Mouse (Mus musculus) cerebellum, adult 18-20 months (tissue): ENCODE results near the gene Erf.

Experiments
- DNase-seq, 2 experiments: peaks; one replicate each; pipeline ENCODE4 v3.0.0; 2021

The Erf gene

DNA sequence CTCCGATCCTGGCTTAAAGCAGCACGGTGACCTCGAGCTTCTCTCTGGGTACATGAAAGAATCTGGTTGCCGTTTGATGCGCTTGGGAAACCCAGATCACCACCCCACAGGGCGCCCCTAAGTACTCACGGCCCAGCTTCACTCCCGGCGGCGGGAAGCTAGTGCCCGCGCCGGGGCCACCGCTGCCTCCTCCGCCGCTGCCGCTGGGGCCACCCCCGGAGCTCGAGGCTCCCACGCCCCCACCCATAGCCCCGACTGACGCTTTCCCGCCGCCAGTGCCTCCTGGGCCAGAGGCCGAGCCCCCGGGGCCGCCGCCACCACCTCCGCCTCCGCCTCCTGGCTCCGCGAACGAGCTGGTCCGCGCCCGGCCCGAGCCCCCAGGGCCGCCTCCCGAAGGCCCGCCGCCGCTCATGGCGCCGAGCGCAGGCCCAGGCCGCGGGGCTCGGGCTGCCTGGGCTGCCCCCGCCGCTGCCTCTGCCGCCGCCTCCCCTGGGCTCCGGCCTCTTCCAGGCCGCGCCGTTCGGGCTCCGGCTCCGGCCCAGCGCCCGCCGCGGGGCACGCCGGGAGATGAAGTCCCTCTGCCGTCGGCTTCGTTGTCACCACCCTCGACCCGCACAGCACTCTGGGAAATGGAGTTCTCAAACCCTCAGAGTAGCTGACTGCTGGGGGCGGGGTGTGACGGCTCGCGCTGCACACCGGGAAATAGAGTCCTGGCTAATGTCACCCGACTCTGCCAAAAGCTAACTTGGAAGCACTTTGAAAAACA is 13.1 kb downstream of the Erf start, which contains the start of gene Gsk3a:
Gsk3a (minus strand) TSS at position 603 of the 766 bp plus-strand sequence.
- peak; percentile 98 to 100 for DNase-seq

GRCm38 (mm10) chr7:25235526-25235925 is 15.0 kb downstream of the Erf start:
- peak in 1 of 2 experiments; percentile 4 for DNase-seq

- no peak for DNase-seq
Measured at GRCm38 (mm10) chr7:25233061-25233460, 17.5 kb downstream of the Erf start.

DNA sequence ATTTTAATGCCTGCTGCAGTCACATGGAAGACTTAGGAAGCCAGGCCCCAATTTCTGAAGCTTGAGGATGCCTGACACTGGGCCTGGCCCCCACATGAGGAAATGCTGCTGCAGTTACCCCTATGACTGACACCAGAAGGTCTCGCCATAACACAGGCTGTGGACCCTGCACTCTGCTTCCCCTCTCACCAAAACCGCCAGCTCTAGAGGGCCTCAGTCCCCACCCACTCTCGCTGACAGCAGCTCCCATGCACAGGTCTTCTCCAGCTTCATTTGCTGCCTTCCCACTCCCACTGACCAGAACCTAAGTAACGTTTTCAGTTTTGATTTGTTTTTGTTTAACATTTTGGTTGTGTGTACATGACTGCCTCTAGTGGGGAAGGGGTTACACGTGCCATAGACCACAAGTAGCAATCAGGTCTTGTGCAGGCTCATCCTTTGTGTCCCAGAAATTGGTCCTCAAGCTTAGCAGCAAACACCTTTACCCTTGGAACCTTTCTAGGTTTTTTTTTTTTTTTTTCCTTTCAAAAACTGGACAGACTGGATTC is 18.4 kb downstream of the Erf start:
- no peak for DNase-seq

DNA sequence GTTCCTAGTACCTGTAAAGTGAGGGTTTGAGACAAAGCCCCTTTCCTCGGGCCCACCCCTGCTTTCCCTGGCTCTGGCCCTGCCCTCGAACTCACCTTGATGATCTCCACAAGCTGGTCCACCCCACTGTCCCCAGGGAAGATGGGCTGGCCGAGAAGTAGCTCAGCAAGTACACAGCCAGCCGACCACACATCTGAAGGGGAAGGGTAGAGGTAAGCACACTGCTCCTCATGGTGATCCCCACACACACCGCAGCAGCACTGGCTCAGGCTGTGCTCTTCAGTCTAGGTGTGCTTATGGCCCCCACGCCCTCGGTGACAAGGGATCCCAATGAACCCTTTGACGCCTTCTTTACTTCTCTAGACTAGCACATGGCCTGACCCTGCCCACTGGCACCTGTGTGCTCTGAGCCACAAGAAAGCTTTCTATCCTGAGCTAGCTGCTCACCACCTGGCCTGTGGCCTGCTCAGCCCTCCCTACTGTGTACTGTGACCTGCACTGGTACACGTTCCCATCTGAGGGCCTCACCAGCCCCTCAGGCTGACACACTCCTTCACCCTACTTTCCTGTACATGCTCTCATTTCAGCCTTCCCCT is 19.8 kb downstream of the Erf start:
- DNase-seq = no peak

- DNase-seq = no peak
Measured at GRCm38 (mm10) chr7:25227523-25228300, 22.8 kb downstream of the Erf start.

DNA sequence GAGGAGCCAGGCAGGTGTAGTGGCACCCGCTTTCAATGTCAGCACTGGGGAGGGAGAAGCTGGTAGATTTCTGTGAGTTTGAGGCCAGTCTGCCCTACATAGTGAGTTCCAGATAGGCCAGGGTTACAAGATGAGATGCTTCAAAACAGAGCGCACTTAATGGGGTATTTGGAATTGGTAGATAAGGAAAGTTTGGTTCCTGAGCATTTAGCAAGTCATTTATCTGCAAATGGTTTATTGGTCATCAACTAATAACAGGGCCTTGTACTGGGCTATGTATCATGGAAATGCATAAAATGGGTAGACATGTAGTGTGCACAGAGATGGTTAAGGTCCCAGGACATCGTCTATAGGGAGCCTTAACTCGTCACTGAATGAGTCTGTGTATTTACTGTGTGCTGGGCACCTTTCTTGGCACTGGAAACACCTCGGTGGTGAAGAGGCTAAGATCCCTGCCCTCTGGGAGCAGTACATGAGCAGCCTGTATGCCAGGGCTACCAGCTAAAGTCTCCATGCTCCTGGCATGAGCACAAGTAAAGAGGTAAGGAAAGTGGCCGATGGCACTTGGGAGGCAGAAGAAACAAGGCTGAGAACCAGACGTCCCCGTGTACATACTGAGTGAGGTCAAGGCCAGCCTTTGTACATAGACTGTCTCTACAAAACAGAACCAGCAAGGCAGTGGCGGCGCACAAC is 28.1 kb downstream of the Erf start:
- DNase-seq = no peak

DNA sequence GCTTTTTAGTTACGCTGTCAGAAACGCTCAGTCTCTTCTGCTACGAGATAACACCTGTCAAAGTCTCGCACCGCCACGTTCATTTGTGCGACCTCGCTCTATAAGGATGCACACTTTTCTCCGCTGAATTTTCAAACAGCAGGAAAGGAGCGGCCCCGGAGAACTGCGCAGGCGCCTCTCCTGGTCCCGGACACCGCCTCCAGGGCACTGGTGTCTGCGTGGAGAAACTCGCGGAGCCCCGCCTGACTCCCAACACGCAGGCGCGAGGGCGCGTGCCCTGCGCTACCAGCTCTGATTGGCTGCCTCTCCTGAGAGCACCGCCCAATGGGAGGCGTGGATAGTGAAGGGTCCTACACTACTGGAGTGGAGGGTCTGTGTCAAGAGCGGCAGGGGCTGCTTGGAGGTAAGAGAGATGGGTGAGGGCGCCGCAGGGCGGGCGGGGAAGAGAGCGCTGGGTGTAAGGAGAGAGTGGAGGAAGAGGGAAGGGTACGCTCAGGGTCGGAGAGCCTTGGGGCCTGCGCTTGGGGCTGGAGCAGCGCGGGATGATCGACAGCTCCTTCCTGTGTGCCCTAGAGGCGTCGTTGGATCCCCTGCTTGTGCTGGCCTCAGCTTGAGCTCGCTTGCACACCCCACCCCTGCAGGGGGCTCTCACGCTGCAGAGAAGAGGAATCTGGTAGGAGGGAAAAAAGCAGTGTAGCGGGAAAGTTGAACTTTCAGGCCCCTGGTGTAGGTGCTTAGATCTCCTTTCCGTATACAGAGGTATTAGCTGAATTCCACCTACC is 29.3 kb downstream of the Erf start, which contains the start of gene Zfp526:
Zfp526 (plus strand) TSS at position 324 of the 782 bp plus-strand sequence.
- peak; percentile 97 to 99 for DNase-seq

GRCm38 (mm10) chr7:25220457-25221101 is 30.0 kb downstream of the Erf start, which contains the start of gene Dedd2:
Dedd2 (minus strand) TSS chr7:25220615.
- peak; percentile 37 to 44 for DNase-seq

- peak; percentile 96 to 98 for DNase-seq
Measured at GRCm38 (mm10) chr7:25219756-25220456, 30.7 kb downstream of the Erf start.

DNA sequence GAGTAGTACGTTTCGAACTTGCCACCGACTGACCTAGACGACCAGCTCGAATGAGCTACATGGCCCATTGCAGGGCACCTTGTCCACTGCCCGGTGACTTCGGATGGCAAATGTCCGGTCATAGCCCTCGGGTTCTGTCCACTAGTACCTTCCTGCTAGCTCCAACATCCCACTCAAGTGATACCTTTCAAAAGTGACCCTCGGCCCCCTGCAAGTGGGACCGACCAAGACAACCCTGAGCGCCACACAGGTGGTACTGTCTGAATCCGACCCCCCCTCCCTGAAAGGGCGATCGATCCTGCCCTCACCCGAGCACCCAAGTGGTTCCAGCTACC is 31.2 kb downstream of the Erf start:
- no peak for DNase-seq

DNA sequence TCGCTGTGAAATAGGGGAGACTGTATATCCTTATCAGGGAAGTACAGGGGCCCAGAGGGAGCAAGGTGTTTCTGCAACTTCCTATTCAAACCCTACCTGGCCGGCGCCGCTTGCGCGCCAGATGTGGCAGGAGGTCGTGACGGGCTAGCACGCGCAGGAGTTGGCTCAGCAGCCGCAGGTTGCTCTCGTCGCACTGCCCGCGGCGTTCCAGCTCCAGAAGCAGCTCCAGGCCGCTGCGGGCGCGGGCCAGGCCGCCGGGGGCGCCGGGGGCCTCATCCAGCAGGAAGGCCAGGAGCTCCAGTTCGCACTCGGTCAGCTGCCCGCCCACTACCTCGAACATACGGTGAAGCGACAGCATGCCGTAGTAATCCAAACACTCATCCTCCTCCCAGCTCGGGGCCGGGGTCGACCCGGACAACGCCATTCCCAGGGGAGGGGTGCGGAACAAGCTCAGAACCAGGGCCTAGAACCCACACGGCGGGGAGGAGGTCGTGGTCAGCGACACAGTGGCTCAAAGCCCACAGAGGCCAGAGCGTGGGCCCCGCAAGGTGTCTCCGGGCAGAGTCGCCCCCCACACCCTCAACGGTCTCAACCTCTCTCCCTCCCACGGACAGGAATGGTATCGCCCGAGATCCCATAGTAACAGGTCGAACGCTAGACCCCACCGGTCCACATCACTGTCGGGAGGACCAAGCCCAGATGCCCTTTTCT is 31.7 kb downstream of the Erf start:
- DNase-seq = peak; percentile 53 to 57

- no peak for DNase-seq
Measured at GRCm38 (mm10) chr7:25217653-25218395, 32.7 kb downstream of the Erf start.

DNA sequence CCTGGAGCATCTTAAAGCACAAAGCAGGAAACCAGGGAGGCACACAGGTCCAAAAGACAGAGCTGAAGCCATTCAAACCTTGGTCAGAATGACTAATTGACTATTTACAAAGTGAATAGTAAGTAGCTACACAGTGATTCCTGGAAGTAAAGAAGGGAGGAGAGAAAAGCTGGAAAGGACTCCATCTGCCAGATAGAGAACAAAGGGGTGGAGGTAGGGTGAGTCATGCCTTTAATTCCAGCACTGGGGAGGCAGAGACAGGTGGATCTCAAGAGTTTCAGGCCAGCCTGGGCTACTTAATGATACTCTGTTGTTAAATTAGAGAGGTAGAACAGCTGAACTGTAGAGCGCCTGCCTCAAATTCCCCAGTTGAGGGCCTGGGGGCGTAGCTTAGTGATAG is 36.4 kb downstream of the Erf start:
- DNase-seq = no peak

DNA sequence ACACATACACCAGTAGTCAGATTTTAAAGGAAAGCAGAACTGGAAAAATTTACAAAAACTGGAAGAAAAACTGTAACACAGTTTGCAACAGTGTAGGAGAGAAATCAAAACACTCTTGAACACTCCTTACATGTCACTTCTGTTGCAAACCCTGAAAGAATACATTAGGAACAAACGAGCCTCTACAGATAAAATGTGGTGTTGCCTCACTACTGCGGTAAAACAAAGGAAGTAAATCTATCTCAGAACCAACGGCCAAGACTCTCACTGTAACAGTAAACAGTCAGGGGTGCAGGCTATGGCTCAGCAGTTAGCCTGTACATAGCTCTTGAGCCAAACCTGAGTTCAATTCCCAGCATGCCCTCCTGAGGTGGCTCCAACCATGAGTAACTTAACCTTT is 37.5 kb downstream of the Erf start:
- no peak for DNase-seq

- no peak for DNase-seq
Measured at GRCm38 (mm10) chr7:25210482-25210881, 40.1 kb downstream of the Erf start.

DNA sequence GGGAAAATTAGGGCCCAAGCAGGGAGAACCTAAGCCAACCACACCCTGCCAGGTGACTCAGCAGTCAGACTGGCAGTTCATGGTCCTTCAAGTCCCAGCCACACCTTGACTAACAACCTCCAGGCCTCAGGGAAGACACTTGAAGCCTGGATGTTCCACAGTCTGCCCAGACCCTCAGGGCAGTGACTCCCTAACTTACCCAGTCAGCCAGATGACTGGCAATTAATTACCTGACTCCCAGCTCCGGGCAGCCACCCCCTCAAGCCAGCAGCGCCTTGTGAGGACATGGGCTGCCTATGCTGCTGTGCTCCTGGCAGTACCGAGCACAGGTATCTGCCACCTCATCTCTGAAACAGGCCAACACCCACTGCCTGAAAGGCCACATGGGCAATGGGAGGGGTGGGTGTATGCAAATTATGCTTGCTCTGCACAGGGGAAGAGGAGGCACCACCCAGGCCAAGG is 41.4 kb downstream of the Erf start:
- no peak for DNase-seq

GRCm38 (mm10) chr7:25206094-25206830 is 44.3 kb downstream of the Erf start:
- DNase-seq = peak; percentile 64
